Mouse (Mus musculus) large intestine, adult 2 months (tissue): ENCODE results near the gene Aff3. TPM values are rescaled to one million over a fixed set of nuclear protein-coding genes. Genes with fewer than 3 reads are reported as not detected.

ENCODE experiments used
- DNase-seq: peaks from one replicate; pipeline ENCODE4 v3.0.0-alpha.2; 2012; ENCODE audit warnings: low read depth, low spot score
- WGBS: fragments of 180-500 bp; shearing (Covaris S2); methylation state at CpG from one replicate; pipeline ENCODE4 v1.1.7; 2018; 5-methylcytosine and 5-hydroxymethylcytosine counted together
- polyA plus RNA-seq: library from polyadenylated mRNA; depleted of rRNA; stranded (reverse); fragments of >200 nt; gene quantifications from 2 replicates; pipeline ENCODE4 v1.2.3, GENCODE M21; 2012

Gene Aff3
- polyA plus RNA-seq, 1 experiment, result 1.4 TPM

DNA sequence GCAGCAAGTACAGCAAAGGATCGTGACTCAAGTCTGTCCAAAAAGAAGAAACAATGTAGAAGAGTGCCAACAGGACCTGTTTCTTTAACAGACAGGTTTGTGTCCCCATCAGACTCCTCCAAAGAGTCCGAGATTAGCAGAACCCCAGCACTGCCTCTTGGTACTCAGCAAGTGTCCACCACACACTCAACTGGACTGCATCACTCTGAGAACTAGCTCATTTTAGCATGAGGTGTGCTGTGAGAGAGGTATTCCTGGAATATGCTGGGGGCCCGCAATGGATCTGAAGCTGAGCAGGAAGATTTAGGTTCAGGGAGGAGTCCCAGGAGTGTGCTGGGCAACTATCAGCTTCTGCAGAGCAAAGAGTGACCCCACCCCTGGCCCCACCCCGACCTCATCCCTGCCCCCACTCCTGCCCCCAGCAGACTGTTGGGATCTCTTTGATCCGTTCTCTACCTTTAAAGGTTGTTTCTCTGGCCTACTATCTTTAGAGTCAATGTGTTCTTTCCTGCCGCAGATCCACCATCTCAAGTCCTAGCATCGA, 157.0 kb downstream of the Aff3 start:
- DNase-seq, result no peak
- 73% methylated on average over 7 of the region's 7 CpGs for WGBS

DNA sequence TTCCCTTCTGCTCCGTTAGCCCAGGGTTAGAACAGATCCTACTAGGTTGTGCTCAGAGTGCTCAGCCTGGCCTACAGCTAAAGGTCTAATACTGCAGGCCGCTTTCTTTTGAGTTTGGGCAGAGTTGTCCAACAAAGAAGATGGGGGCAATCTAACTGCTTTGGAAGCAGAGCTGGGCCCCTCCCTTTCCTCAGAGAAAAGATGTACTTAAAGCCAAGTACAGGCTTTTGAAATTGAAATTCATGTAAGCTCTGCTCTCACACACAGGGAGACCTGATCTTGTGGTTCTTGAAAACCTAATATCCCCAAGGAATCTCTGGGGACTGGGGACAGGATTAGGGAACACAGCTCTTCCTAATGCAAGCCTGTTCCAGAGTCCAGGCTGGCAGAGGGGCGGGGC, 158.4 kb downstream of the Aff3 start:
- WGBS, result 90% methylated on average over 3 of the region's 3 CpGs
- no peak for DNase-seq

DNA sequence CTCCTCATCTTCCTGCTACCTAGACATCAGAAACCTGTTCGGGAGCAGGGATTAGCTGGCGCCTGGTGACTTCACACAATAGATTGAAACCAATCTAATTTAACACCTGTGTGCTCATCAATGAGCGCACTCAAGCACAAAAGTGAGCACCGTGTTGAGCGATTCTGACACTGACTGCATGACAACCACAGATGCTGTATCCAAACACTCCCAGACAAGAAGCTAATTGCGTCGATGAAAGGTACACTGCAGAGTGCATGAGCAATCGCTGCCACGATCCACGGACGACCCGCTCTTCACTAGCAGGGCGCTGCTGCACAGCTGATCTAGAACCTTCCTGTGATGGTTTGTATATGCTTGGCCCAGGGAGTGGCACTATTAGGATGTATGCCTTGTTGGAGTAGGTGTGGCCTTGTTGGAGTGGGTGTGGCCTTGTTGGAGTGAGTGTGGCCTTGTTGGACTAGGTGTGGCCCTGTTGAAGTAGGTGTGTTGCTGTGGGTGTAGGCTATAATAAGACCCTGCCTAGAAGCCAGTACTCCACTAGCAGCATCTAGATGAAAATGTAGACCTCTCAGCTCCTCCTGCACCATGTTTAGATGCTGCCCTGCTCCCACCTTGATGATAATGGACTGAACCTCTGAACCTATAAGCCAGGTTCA, 161.2 kb downstream of the Aff3 start:
- DNase-seq, result no peak
- 92% methylated on average over 13 of the region's 13 CpGs for WGBS

DNA sequence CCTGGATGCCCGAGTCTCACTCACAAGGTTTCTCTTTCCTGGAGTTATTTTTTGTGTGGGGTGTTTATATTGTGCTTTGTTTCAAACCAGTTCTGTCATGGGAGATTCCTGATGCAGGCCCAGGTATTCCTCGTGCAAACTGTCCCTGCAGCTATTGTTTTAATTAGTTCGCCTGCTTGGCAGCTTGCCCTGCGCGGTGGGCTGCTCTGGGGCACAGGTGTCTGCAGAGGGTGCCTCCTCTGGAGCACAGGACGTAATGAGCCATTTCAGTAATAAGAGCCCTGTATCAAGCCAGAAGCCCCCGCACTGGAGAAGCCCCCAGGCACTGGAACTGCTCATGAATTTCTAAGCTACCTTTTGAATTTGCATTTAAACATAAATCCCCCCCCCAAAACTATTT, 162.0 kb downstream of the Aff3 start:
- DNase-seq, result no peak
- 73% methylated on average over 7 of the region's 7 CpGs for WGBS

DNA sequence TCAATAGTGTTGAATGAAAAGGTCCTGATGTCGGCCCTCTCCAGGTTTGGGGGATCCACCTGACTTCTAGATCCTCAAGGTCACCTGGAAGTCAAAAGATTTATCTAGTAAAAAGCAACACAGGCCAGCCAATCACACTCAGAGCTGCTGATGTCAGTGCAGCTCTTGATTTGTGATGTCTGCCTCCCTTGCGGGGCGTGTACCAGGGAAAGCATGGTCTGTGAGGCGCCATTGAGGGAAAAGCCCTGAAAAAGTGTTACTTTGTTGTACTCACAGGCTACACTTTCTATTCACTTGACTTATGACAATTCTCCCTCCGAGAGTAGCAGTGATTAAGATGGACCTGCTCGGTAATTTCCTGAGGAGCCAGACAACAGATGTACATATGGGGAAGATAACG, 163.5 kb downstream of the Aff3 start:
- 85% methylated on average over 7 of the region's 7 CpGs for WGBS
- DNase-seq, result no peak

DNA sequence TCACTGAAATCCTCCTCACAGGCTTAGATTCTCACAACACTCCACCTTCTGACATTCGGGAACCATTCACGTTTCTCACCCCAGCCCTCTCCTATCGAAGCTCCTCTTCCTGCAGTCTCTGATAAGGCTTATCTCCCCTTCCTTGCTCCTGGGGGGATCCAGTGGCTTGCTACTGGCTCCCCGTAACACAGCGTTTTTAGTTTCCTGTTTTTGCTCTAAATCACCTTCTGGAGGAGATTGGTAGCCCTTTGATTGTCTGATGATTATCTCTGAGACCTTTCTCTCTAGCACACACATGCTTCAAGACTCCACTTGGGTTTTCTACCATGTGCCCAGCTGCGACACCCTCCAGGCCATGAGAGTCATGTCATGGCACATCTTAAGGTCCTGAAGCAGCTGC, 165.3 kb downstream of the Aff3 start:
- WGBS, result 64% methylated on average over 6 of the region's 6 CpGs
- no peak for DNase-seq

DNA sequence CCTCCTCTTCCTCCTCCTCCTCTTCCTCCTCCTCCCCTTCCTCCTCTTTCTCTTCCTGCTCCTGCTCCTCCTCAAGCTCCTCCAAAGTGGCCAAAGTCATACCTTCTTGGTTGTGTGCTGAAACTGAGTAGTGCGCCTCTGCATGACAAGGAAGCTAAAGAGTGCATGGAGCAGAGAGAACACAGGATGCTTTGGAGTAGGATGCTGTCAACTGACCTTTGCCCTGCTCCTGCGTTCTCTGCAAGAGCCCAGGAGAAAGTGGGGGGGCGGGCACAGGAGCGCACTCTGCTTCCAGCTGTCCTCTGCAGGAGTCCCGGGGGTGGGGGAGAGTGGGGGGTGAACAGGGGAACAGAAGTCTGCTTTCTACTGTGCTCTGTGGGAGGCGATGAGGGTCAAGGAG, 167.2 kb downstream of the Aff3 start:
- 54% methylated on average over 6 of the region's 6 CpGs for WGBS
- no peak for DNase-seq

DNA sequence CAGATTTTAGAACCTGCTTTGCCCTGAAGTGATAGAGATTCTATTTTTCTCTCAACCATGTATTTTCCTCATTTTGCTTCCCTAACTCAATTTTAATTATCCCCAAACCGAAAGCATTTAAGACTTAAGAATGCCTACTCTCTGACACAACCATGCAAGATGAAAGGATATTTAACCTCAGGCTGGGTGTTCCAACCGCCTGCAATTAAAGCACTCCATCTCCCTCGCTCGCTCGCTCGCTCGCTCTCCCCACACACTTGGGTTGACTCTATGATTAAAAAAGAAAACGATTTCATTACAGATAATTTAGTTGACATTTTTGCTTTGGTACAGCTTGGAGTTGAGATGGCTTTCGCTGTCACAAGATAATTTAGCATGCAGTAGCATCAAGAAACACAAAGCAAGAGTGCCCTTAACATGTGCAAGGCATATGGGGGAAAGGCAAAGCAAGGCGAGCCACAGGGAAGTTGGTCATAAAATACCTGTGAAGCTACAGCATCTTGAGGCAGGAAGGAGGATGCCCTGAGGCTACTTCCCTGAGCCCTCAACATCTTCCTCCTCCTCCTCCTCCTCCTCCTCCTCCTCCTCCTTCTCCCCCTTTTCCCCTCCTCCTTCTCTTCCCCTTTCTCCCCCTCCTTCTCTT, 167.7 kb downstream of the Aff3 start:
- no peak for DNase-seq
- whole genome bisulfite sequencing, result 86% methylated on average over 10 of the region's 10 CpGs

DNA sequence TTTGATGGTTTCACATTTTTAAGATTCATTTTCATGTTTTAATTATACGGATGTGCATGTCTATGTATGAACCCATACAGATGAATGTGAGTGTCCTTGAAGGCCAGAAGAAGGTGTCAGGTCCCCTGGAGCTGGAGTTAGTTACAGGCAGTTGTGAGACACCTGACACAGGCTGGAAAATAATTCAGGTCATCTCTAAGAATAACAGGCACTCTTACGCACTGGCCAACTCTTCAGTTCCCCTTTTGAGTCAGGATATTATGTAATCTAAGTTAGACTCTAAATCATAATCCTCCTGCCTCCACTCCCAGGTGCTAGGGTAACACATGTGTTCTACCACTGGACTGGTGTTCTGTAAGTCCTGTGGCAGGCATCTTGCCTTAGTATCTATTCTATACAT, 169.5 kb downstream of the Aff3 start:
- WGBS, result 84% methylated on average over 2 of the region's 2 CpGs
- DNase-seq, result no peak

DNA sequence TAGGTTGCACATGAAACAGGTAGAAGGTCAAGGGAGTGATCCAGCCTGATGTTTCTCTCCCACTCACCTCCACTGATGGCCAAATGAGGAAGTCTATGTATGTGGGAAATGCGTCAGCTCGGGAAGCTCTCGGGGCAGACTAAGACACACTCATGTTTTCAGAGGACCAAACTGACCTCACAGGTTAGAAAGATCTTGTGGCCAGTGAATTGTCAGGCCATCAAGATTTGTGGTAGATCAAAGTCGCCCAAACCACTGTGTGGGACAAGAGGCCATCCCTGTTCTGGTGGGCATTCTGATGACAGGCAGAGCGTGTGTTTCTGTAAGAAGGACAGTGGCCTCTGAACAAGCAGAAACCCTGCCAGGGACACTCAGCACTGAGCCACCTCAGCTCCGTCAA, 175.0 kb downstream of the Aff3 start:
- 85% methylated on average over 6 of the region's 6 CpGs for WGBS
- no peak for DNase-seq

DNA sequence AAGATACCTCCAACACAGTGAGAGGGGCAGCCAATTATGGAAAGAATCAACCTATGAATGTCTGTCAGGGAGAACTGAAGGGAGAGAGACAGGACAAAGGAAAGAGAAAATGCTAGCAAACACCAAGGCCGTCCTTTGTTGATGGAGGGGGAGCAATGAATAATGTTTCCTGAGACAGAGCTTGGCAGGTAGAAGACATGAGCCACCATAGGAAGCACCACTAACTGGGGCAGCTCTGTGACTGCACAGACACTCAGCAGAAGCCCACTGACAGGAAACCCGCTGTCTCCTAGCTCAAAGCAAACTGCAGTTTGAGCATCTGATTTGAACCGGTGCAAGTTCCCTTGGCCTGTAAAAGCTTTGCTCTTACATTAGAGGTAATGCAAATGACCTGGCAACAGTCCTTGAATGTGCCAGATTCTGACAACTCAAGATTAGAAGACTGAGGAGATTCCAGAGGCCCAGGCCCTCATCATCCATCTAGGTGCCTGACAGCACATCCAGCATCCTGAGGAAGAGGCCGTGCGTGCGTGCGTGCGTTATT, 176.0 kb downstream of the Aff3 start:
- 83% methylated on average over 8 of the region's 8 CpGs for WGBS
- DNase-seq, result no peak

DNA sequence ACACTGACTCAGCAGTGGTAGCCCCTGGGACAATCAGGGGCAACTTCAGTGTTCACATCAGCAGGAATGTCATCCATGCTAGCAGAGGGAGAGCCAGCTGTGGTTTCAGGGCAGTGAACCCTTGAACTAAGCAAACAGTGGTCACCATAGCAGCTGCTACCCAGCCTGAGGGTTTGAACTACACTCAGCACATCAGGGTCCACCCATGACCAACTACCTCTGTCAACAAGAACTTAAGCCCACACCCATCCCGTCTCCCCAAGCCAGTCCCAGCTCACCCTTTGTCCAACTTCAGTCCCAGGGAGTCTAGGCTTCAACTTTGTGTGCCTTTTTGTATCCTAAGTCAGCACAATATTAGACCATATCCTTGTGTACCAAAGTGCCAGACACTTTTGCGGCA, 176.9 kb downstream of the Aff3 start:
- WGBS, result 71% methylated on average over 2 of the region's 2 CpGs
- no peak for DNase-seq

DNA sequence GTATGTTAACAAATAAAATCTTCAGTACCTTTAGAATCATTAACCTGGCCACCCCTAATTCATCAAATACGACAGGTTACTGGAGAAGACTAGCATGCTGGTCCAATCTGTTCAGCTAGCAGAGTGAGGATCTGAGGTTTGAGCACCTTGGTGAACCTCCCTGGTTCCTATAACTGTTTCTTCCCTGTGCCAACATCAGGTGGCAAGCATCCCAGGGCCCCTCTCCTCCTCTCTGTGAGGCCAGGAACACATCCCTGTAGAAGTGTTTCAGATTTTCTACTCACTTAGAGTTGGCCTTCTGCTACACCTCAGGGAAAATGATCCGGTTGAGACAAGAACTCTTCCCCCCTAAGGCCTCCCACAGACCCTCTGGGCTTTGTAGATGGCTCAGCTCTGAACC, 181.6 kb downstream of the Aff3 start:
- no peak for DNase-seq
- 57% methylated on average over 2 of the region's 2 CpGs for WGBS

DNA sequence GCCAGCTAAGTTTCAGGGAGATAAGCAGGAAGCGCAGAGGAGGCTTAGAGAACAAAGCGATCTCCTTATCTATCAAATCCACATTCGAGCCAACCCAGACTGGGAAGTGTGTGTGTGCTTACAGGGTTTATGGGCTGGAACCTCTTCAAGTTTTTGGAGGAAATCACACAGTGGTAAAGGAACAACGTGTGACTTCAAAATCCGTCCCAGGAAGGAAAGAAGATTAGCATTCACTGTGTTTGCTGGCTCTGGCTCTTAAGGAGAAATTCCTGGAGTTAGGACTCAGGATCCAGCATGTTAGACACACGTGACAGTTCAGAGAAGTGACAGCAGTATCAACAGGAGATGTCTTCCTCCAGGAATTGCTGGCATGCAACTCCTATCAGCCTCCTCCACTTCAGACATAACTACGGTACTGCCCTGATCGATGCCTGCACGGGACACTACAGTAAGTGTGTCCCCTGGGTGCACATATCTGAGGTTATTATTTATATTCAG, 186.5 kb downstream of the Aff3 start:
- no peak for DNase-seq
- WGBS, result 41% methylated on average over 9 of the region's 9 CpGs

DNA sequence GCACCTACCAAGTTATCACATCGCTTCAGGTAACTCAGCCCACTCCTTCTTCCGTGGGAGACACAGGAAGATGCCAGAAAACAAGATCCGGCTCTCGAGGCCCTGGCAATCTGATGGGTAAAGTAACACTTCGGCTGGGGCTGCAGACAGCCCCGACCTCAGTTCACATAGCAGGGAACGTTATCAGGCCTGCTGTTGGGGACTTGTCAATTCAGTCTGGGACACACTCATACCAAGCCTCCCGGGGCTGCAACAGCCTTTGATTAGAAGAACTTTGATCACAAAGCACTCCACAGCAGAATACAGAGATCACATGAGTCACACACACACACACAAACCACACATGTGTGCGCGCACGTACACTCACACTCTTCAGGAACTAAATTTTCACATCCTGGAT, 193.9 kb downstream of the Aff3 start:
- 43% methylated on average over 11 of the region's 11 CpGs for WGBS
- DNase-seq, result no peak

DNA sequence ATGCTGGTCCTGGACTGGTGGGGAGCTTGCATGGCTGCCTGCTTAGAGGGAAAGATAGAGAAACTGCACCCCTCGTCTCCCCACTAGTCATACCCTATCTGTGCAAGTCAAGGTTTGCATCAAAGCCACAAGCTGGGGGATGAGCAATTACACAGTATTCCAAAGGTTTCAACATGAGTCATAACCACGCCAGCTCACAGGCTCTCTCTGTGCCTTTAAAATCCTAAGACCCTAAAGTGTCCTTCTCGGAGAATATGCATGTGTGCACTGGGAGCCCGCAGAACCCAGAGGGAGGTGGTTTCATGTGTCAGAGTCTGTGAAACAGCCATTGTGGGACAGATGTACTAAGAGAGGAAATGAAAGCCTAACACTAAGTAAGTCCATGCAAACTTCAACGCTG, 194.6 kb downstream of the Aff3 start:
- WGBS, result 29% methylated on average over 5 of the region's 5 CpGs
- DNase-seq, result no peak

DNA sequence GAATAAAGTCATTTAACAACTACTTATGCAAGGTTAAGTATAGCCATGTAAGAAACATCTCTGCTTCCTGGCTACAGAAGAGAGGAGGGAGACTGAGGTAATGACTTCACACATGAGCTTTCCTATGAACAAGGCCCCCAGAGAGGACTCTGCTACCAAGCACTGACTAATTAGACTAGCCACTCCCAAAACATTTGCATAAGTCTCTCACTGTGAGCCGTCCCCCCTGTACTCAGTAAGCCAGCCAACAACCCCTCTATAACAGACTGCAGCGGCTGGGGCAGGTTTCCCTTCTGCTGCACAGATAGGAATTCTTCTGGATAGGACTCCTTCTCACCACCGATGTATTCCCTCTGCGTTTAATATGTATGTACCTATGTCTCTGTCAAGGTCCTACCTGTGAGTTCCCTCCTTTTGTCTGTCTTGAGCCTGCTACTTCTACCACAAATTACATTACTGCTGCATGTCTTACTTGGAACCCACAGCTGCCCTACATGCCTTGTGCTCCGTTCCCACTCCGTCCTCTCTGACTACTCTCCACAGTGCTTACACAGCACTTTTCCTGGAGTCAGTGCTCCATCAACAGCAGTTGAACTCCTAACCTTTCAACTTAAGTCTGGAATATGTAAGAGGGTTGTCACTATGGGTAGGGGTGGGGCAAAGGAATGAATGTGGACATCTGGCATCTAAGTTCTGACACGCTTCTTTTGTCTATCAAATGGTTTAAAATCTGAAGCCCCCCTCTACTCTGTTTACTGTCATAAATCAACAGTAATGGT, 197.3 kb downstream of the Aff3 start:
- 70% methylated on average over 7 of the region's 7 CpGs for WGBS
- no peak for DNase-seq

DNA sequence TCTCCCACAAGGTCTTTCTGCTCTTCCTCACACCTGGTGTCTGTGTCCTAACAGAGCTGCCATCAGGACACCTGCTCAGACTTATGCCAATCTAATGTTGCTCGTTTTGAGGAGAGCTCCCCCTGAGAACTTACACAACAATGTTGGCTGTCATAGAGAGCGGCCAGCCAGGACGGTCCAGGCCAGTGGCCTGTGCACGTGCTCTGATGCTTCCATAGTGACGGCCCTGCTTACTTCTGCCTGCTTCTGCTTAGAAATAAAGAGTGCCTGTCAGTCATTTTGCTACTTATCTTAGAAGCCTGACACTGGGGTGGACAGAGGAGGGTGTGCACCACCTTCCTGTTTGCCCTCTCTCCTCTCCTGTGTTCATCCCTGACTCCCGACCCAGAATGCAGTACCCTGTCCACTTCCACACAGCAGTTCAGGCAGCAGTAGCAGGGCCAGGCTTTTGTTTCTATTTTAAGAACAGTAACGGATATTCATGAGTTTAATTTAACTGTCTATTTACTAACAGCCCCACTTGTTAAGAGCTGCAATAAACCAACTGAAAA, 208.0 kb downstream of the Aff3 start:
- DNase-seq, result no peak
- 49% methylated on average over 7 of the region's 7 CpGs for WGBS

DNA sequence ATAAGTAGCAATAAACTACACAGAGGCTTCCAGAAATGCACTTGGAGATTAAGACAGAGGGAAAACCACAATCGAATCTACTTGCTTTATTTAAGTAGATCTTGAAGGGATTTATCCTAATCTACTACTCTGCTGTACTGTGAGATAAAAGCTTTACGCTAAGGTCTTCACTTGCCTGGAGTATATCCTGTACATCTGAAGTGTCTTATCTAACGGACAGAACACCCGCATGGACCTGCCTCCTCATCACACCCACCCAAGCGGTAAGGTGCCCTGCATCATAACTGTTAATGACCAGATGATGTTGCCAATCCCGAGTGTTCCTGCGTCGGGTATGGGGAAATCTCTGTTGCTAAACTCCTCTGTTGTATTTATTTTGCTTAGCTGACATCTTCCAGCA, 209.8 kb downstream of the Aff3 start:
- WGBS, result 84% methylated on average over 8 of the region's 8 CpGs
- no peak for DNase-seq

DNA sequence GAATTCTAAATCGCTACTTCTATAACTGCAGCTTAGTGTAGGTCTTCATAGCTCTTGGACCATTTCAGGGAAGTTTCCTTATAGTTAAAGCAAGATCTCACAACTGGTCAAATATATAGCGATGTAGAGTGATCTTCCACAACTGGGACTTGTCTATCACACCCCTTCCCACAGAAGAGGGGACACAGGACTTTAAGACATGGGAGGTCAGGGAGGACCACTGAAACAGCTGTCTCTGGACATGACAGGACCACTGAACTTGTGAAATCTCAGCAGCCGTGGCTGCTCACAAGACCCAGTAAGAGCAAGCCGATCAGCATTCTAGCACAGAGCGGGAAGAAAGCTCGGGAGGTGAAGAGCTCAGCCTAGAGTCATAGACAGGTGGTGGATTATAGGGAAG, 213.4 kb downstream of the Aff3 start:
- 83% methylated on average over 6 of the region's 6 CpGs for WGBS
- no peak for DNase-seq
